Mouse (Mus musculus): ENCODE data around the gene Cntrl. TPM values are rescaled to one million over a fixed set of nuclear protein-coding genes. Genes with fewer than 3 reads are reported as not detected.

The Cntrl gene
- polyA plus RNA-seq (2016; fragmentation: Nextera tagmentation; extraction: Ambion mirVana), result 20.0 and 21.7 TPM in 2 replicates

DNA sequence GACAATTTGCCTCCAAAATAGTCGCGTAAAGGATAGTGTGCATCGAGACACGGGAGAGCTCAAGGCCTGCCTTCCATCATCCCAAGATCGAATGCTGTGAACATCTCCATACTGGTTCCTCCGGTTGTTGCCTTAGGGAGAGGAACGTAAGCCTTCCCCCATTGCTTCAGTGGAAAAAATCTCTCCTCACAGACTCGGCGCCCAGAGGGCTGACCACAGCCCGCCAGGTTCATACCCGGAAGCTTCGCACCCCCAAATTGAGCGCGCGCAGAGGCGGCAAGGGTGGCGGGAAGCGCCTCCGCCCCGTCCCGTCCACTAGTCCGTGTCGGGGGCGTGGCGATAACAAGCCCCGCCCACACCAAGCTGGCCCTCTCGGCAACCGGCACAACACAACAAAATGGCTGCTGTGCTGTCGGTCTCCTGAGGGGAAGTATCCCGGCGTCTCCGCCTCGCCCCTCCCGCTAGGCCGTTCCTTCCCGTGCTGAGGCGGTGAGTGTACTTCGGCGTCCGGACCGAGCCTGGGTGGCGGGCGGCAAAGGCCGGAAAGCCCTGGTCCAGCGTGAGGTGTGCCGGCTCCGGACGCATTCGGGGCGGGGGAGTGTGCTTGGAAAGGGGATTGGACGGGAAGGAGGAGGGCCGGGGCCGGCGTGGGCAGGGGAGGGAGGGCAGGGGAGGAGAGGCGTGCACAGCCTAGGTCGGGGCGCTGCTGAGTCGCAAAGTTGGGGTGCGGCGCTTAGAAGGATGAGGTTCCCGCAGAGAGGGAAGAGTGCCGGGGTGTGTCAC is at the start of gene Cntrl:
TSS of gene Cntrl (plus strand) at position 352 of the 783 bp plus-strand sequence.
- under 1% methylated on average over 60 of the region's 62 CpGs for WGBS
- ATAC-seq (ENCODE audit: low FRiP score, low read depth), result peak; percentile 95
- H3K27ac ChIP-seq, result peak within 1 kb of the TSS; percentile 68
- H3K4me2 ChIP-seq (replicated peaks), result peak within 1 kb of the TSS; percentile 77
- peak within 1 kb of the TSS; percentile 78 for H3K9ac ChIP-seq
- H3K36me3 ChIP-seq, result peaks cover 4% of the 10 kb centered on the region; the same call in 1 of the 2 replicates
- H3K9me3 ChIP-seq, result no peaks in the 10 kb centered on the region
- H3K4me1 ChIP-seq, result peaks cover 3% of the 10 kb centered on the region; the same call in 1 of the 2 replicates
- no peaks in the 10 kb centered on the region for H3K27me3 ChIP-seq (replicated peaks)
- H3K4me3 ChIP-seq, result peak within 1 kb of the TSS; percentile 80

DNA sequence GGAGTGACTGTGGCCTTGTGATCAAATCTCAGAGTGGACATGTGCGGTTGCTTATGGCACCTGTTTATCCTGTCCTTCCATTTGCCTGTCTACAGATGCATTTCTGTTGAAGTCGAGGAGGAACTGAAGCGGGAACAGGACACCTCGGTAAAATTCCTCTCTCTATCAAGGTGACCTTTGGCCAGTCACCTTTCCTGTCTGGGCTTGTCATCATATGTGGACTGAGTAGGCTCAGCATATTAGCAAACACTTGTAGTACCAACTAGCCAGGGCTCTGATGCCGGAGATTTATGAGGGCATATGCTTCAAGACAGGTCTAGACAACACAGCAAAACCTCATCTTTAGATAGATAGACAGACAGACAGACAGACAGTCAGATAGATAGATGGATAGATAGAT is 49.0 kb upstream of the Cntrl start:
- Histone ChIP-seq H3K36me3 (no peaks in the 10 kb centered on the region), H3K9ac (no peak overlapping the region), H3K9me3 (no peaks in the 10 kb centered on the region), H3K27me3 (replicated peaks) (no peaks in the 10 kb centered on the region), H3K4me2 (replicated peaks) (no peak overlapping the region), H3K4me1 (no peaks in the 10 kb centered on the region), H3K27ac (no peak overlapping the region), H3K4me3 (no peak overlapping the region)
- ATAC-seq (ENCODE audit: low FRiP score, low read depth), result no peak
- 92% methylated on average over 5 of the region's 5 CpGs for WGBS

DNA sequence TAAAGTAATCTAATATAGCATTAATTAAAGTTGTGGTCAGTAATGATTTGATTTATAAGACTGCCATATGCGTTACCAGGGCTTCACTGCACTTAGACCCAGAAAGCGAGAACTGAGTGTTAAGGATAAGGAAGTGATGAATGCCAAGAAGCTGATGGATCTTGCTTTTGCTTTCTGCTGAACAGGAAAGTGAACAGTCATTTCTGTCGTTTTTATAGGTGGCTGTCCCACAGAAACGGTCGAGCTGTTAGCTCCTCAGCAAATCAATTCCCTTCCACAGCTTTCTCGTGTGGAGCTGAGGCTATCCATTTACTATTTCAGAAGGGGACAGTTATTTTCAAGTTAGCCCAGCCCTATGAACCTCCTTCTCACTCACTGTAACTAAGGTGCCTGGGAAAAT is 48.4 kb upstream of the Cntrl start:
- no peak overlapping the region for H3K4me3 ChIP-seq
- H3K4me2 ChIP-seq (replicated peaks), result no peak overlapping the region
- H3K9ac ChIP-seq, result no peak overlapping the region
- no peak for ATAC-seq (ENCODE audit: low FRiP score, low read depth)
- no peak overlapping the region for H3K27ac ChIP-seq
- 78% methylated on average over 6 of the region's 6 CpGs for WGBS
- H3K9me3 ChIP-seq, result no peaks in the 10 kb centered on the region
- H3K36me3 ChIP-seq, result no peaks in the 10 kb centered on the region
- H3K4me1 ChIP-seq, result no peaks in the 10 kb centered on the region
- no peaks in the 10 kb centered on the region for H3K27me3 ChIP-seq (replicated peaks)

DNA sequence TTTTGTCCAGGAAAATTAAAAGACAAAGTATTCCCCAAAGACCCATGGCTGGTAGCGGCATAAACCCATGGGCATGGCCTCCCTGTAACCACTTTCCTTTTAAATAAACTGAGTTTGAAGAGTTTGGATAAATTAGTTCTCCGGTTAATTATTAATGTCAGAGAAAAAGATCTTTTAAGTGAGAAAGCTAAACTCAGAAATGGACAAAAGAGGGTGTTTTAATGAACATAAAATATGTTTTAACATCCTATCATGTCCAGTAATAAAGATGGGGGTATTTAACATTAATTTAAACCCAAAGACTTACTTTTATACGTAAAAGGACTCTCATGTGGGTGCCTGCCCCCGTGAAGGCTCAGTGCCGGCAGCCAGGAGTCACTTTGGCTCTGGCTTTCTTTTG is 48.0 kb upstream of the Cntrl start, which contains the start of gene Hc:
TSS of gene Hc (minus strand) at position 101 of the 400 bp plus-strand sequence.
- no peak within 1 kb of the TSS for H3K27ac ChIP-seq

DNA sequence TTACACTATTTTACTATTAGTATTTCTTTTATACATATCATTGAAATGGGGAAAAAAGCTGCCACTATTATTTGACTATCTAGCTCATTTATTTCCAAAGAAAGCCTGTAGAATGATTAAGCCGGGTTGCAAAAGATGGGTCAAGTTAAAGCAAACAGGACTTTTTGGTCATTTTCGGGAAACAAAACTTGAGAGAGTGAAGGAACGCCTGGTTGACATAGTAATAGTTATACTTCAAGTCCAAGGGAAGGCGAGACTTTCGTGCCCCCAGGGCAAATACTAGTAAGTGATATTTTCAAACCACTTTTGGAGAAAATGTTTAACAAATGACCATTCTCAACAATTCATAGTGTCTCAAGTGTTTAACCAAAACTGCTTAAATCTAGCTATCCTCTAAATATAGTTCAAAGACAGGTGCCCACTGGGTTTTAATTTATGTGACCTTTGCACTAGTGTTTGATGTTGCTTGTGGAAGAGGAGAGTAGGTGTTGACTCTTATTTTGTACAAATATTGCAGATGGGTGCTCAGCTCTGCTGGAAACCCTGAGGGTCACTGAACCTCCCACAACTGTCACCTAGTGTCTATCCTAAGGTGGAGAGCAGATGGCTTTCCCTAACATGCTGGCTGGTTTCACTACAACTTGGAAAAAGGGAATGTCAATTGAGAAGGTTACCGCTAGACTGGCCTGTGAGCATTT is 45.8 kb upstream of the Cntrl start:
- Histone ChIP-seq H3K4me3 (no peak overlapping the region), H3K9me3 (no peaks in the 10 kb centered on the region), H3K4me2 (replicated peaks) (no peak overlapping the region), H3K4me1 (no peaks in the 10 kb centered on the region), H3K9ac (no peak overlapping the region), H3K27me3 (replicated peaks) (no peaks in the 10 kb centered on the region), H3K27ac (no peak overlapping the region), H3K36me3 (no peaks in the 10 kb centered on the region)
- ATAC-seq (ENCODE audit: low FRiP score, low read depth), result no peak
- WGBS, result 90% methylated on average over 6 of the region's 6 CpGs

More for the DNA sequence above, 48.0 kb upstream of the Cntrl start, which contains the start of gene Hc:
- no peaks in the 10 kb centered on the region for H3K9me3 ChIP-seq
- H3K36me3 ChIP-seq, result no peaks in the 10 kb centered on the region
- H3K4me2 ChIP-seq (replicated peaks), result no peak within 1 kb of the TSS
- no peak within 1 kb of the TSS for H3K9ac ChIP-seq
- ATAC-seq (ENCODE audit: low FRiP score, low read depth), result no peak
- H3K4me1 ChIP-seq, result no peaks in the 10 kb centered on the region
- WGBS, result 84% methylated on average over 5 of the region's 5 CpGs
- no peak within 1 kb of the TSS for H3K4me3 ChIP-seq
- H3K27me3 ChIP-seq (replicated peaks), result no peaks in the 10 kb centered on the region

DNA sequence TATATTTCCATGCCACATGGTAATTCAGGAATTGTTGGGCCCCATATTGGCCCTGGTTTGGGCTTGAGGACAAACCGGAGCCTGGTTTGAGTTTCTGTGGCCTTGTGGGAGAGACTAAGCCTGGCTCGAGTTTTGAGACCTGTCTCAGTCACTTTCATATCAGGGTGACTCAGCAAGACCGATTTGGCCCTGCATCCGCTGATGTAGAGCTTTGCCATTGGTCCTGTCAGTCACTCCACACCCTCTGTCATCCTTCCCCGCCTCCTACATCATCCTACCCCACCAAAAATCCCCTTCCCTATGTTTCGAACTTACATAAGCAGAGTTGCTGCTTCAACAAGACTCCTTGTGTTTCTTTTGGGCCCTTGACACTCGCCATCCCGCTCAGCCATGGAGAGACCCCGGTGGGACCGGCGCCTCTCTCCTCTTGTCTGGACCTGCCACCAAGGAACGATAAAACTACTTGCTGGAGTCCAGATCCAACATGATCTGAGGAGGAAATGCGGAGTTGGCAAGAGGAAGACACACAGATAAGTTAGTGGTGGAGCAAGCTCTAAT is 42.7 kb upstream of the Cntrl start:
- H3K27me3 ChIP-seq (replicated peaks), result no peaks in the 10 kb centered on the region
- ATAC-seq (ENCODE audit: low FRiP score, low read depth), result no peak
- no peaks in the 10 kb centered on the region for H3K36me3 ChIP-seq
- no peaks in the 10 kb centered on the region for H3K4me1 ChIP-seq
- H3K4me3 ChIP-seq, result no peak overlapping the region
- H3K27ac ChIP-seq, result no peak overlapping the region
- no peak overlapping the region for H3K9ac ChIP-seq
- H3K9me3 ChIP-seq, result no peaks in the 10 kb centered on the region
- 92% methylated on average over 13 of the region's 13 CpGs for WGBS
- H3K4me2 ChIP-seq (replicated peaks), result no peak overlapping the region

DNA sequence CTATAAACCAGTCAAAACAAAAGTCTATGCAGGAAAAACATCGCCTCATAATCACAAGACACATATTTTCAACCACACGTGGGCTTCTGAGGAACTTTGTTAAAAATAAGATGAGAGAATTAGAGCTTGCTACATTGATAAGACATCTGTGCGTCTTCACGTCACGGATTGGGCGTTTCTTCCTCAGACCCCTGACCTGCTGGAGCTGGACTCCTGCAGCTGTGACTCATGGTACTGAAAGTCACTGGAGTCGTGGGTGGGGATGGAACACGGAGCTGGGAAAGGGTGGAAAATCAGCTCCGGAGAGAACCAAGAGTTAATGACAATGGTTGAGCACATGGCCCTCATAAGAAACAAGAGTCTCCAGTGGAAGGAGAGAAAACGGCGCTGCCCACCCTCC is 42.2 kb upstream of the Cntrl start:
- no peak overlapping the region for H3K27ac ChIP-seq
- no peaks in the 10 kb centered on the region for H3K36me3 ChIP-seq
- no peaks in the 10 kb centered on the region for H3K4me1 ChIP-seq
- no peak overlapping the region for H3K4me3 ChIP-seq
- ATAC-seq (ENCODE audit: low FRiP score, low read depth), result no peak
- no peak overlapping the region for H3K9ac ChIP-seq
- no peaks in the 10 kb centered on the region for H3K27me3 ChIP-seq (replicated peaks)
- 94% methylated on average over 11 of the region's 11 CpGs for WGBS
- no peaks in the 10 kb centered on the region for H3K9me3 ChIP-seq
- H3K4me2 ChIP-seq (replicated peaks), result no peak overlapping the region

DNA sequence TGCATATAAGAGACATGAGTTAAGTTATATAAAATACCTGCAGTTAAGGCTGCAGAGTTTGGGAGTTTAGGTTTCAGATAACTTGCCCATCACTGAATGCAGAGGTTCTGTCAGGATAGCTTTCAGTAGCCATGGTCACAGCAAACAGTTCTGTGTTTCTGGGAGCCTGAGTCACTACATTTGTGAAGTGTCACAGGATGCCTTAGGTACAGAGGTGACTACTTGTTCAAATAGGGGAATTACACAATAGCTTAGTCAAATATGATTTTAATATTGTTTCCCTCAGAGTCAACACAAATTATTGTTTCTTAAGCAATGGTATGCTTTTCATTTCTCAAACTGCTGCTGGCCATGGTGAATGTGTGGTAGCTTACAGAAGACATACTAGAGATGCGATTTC is 40.2 kb upstream of the Cntrl start:
- no peaks in the 10 kb centered on the region for H3K36me3 ChIP-seq
- no peaks in the 10 kb centered on the region; the same call in 1 of the 2 replicates for H3K9me3 ChIP-seq
- no peak overlapping the region for H3K27ac ChIP-seq
- no peak overlapping the region for H3K4me3 ChIP-seq
- H3K9ac ChIP-seq, result no peak overlapping the region
- 96% methylated on average over 1 of the region's 1 CpGs for WGBS
- no peaks in the 10 kb centered on the region for H3K27me3 ChIP-seq (replicated peaks)
- no peak overlapping the region for H3K4me2 ChIP-seq (replicated peaks)
- no peak for ATAC-seq (ENCODE audit: low FRiP score, low read depth)
- no peaks in the 10 kb centered on the region for H3K4me1 ChIP-seq

DNA sequence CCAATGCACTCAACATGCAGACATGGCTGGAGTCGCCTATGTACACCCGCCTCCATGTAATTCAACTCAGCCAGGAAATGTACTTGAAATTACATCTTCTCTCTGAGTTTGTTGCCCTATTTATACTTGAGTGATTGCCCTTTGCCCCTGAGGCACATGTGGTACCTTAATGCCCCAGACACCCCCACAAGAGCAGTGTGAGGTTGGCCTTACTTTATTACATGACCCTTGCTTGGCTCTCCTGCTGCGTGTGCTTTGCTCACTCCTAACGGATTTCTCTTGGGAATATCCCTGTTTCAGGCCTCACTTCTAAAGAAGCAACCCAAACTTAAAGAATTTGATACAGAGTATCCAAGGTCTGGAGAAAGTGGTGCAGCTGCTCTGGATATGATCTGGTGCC is 39.0 kb upstream of the Cntrl start:
- H3K4me3 ChIP-seq, result no peak overlapping the region
- no peaks in the 10 kb centered on the region for H3K4me1 ChIP-seq
- no peaks in the 10 kb centered on the region for H3K36me3 ChIP-seq
- WGBS, result 83% methylated on average over 4 of the region's 4 CpGs
- H3K4me2 ChIP-seq (replicated peaks), result no peak overlapping the region
- no peaks in the 10 kb centered on the region; the same call in 1 of the 2 replicates for H3K9me3 ChIP-seq
- no peak for ATAC-seq (ENCODE audit: low FRiP score, low read depth)
- no peak overlapping the region for H3K9ac ChIP-seq
- H3K27me3 ChIP-seq (replicated peaks), result no peaks in the 10 kb centered on the region
- no peak overlapping the region for H3K27ac ChIP-seq

DNA sequence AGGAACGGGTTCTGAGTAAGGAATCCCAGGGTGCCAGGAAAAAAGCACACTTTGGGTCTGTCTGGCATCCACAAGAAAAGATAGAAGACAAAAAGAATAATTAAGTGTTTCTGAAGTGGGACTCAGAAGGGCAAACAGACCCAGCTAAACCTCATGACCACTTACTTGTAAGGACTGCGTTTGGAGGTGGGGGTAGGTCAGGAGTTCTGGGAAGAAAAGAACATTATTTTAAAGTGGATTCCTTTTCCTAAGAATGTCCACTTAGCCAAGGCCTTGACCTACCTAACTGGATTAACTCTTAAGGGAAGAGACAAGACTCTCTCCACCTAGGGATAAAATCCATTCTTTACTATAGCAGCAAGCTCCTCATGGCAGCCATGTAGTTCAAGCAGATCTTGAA is 36.7 kb upstream of the Cntrl start:
- H3K4me1 ChIP-seq, result no peaks in the 10 kb centered on the region
- 79% methylated on average over 2 of the region's 2 CpGs for WGBS
- no peak for ATAC-seq (ENCODE audit: low FRiP score, low read depth)
- no peak overlapping the region for H3K9ac ChIP-seq
- H3K9me3 ChIP-seq, result no peaks in the 10 kb centered on the region; the same call in 1 of the 2 replicates
- no peak overlapping the region for H3K27ac ChIP-seq
- no peaks in the 10 kb centered on the region for H3K27me3 ChIP-seq (replicated peaks)
- no peak overlapping the region for H3K4me3 ChIP-seq
- no peaks in the 10 kb centered on the region for H3K36me3 ChIP-seq
- H3K4me2 ChIP-seq (replicated peaks), result no peak overlapping the region

DNA sequence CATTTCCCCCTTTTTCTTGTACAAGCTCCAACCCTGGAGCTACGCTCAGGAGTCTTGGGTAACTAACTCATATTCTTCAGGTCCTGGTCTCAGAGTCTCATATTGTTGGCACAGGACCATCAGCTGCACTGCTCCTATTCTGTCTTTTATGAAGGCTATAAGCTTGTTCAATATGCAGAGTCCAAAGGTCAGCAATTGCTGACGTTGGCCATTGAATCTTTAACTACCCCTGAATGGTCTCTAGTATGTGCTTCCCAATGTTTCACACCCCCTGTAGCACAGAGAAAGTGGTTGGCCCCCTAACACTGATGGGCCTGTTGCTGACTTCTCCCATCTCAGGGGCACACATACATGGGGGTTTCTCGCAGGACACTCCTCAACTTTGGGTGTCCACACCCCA is 35.0 kb upstream of the Cntrl start:
- ATAC-seq (ENCODE audit: low FRiP score, low read depth), result no peak
- WGBS, result 84% methylated on average over 3 of the region's 3 CpGs

DNA sequence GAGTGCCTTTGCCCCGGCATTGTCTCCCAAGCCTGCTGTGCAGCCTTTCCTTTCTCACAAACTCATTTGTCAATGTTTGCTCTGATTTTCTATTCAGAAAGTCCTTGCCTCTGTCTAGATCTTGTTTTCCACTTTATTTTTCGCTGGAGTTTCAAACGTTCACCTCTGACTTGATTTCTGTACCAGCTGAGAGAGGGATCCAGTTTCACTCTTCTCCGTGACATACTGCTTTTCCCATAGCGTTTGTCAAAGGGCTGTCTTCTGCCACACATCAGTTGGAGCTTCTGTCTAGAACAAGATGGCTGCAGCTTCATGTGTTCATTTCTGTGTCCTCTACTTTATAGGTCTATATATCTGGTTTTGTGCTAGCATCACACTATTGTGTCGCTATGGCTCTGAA is 30.1 kb upstream of the Cntrl start:
- no peak for ATAC-seq (ENCODE audit: low FRiP score, low read depth)
- H3K4me1 ChIP-seq, result no peaks in the 10 kb centered on the region
- no peaks in the 10 kb centered on the region for H3K9me3 ChIP-seq
- no peak overlapping the region for H3K9ac ChIP-seq
- no peak overlapping the region for H3K4me2 ChIP-seq (replicated peaks)
- H3K27me3 ChIP-seq (replicated peaks), result no peaks in the 10 kb centered on the region
- no peaks in the 10 kb centered on the region for H3K36me3 ChIP-seq
- 66% methylated on average over 6 of the region's 6 CpGs for WGBS
- no peak overlapping the region for H3K4me3 ChIP-seq
- no peak overlapping the region for H3K27ac ChIP-seq

More for the DNA sequence above, 35.0 kb upstream of the Cntrl start:
- no peak overlapping the region for H3K4me2 ChIP-seq (replicated peaks)
- H3K4me1 ChIP-seq, result no peaks in the 10 kb centered on the region
- no peak overlapping the region for H3K9ac ChIP-seq
- H3K36me3 ChIP-seq, result no peaks in the 10 kb centered on the region
- no peaks in the 10 kb centered on the region; the same call in 1 of the 2 replicates for H3K9me3 ChIP-seq
- H3K4me3 ChIP-seq, result no peak overlapping the region
- H3K27me3 ChIP-seq (replicated peaks), result no peaks in the 10 kb centered on the region
- no peak overlapping the region for H3K27ac ChIP-seq

Measured in neural tube, embryonic 12.5 days (tissue).